Mouse (Mus musculus): ENCODE data around the gene P2rx2. TPM values are rescaled to one million over a fixed set of nuclear protein-coding genes. Genes with fewer than 3 reads are reported as not detected.
A peak's percentile ranks its signal among the peaks of the same experiment; 100 is the strongest.

P2rx2 gene
- total RNA-seq (2014; rRNA removed; ENCODE audit: low replicate concordance), result not detected in 2 replicates
- not detected in 2 replicates for polyA plus RNA-seq (2015; fragmentation: Nextera tagmentation; extraction: Ambion mirVana)

GRCm38 (mm10) chr5:110342648-110343284, at the start of gene P2rx2:
P2rx2 (minus strand) TSS chr5:110343212.
- TF ChIP-seq EP300 (IDR thresholded peaks at IDR 0.05; ENCODE audit: low read depth), result no peak
- TF ChIP-seq CTCF (IDR thresholded peaks at IDR 0.05; ENCODE audit: low read depth), result no peak
- ATAC-seq (ENCODE audit: insufficient read depth, low read depth) (peak; percentile 38; the same call in 1 of the 2 replicates), DNase-seq (ENCODE audit: low spot score) (no peak)
- Histone ChIP-seq H3K4me3 (ENCODE audit: low read depth, low read length) (peak within 1 kb of the TSS; percentile 37), H3K9ac (replicated peaks; ENCODE audit: low read depth, low read length) (peak within 1 kb of the TSS; percentile 11; the same call in 1 of the 2 replicates), H3K4me2 (ENCODE audit: low read depth, low read length) (peak within 1 kb of the TSS; percentile 67), H3K36me3 (replicated peaks; ENCODE audit: control insufficient read depth, insufficient read depth, low read length) (no peaks in the 10 kb centered on the region), H3K4me1 (ENCODE audit: control insufficient read depth, insufficient read depth) (peaks cover 10% of the 10 kb centered on the region; the same call in 1 of the 2 replicates), H3K9me3 (replicated peaks; ENCODE audit: control insufficient read depth, low read length) (no peaks in the 10 kb centered on the region), H3K27ac (ENCODE audit: low read depth) (no peak within 1 kb of the TSS), H3K27me3 (ENCODE audit: control insufficient read depth, insufficient read depth, low read length) (peaks cover 38% of the 10 kb centered on the region)
- WGBS, result 3% methylated on average over 43 of the region's 43 CpGs

GRCm38 (mm10) chr5:110392727-110393126, 49.7 kb upstream of the P2rx2 start:
- H3K27me3 ChIP-seq (ENCODE audit: control insufficient read depth, insufficient read depth, low read length), result no peaks in the 10 kb centered on the region
- no peak overlapping the region for H3K9ac ChIP-seq (replicated peaks; ENCODE audit: low read depth, low read length)
- ATAC-seq (ENCODE audit: insufficient read depth, low read depth), result no peak
- peaks cover 17% of the 10 kb centered on the region for H3K4me1 ChIP-seq (ENCODE audit: control insufficient read depth, insufficient read depth)
- 0 out of 2 replicates have a peak, but pooled peaks cover 2% of the 10 kb centered on the region for H3K36me3 ChIP-seq (replicated peaks; ENCODE audit: control insufficient read depth, insufficient read depth, low read length)
- TF ChIP-seq CTCF (IDR thresholded peaks at IDR 0.05; ENCODE audit: low read depth) (no peak), EP300 (IDR thresholded peaks at IDR 0.05; ENCODE audit: low read depth) (no peak)
- no peaks in the 10 kb centered on the region for H3K9me3 ChIP-seq (replicated peaks; ENCODE audit: control insufficient read depth, low read length)
- no peak overlapping the region for H3K27ac ChIP-seq (ENCODE audit: low read depth)
- no peak overlapping the region for H3K4me2 ChIP-seq (ENCODE audit: low read depth, low read length)
- WGBS, result 81% methylated on average over 5 of the region's 5 CpGs
- DNase-seq (ENCODE audit: low spot score), result no peak
- H3K4me3 ChIP-seq (ENCODE audit: low read depth, low read length), result no peak overlapping the region

- DNase-seq (ENCODE audit: low spot score), result no peak
- TF ChIP-seq CTCF (IDR thresholded peaks at IDR 0.05; ENCODE audit: low read depth), result no peak
- TF ChIP-seq EP300 (IDR thresholded peaks at IDR 0.05; ENCODE audit: low read depth), result no peak
- Histone ChIP-seq H3K9ac (replicated peaks; ENCODE audit: low read depth, low read length) (no peak overlapping the region), H3K4me1 (ENCODE audit: control insufficient read depth, insufficient read depth) (peaks cover 24% of the 10 kb centered on the region), H3K4me2 (ENCODE audit: low read depth, low read length) (no peak overlapping the region), H3K9me3 (replicated peaks; ENCODE audit: control insufficient read depth, low read length) (no peaks in the 10 kb centered on the region), H3K27ac (ENCODE audit: low read depth) (0 out of 2 replicates have a peak overlapping the region, but pooled peaks have one; percentile 46), H3K27me3 (ENCODE audit: control insufficient read depth, insufficient read depth, low read length) (no peaks in the 10 kb centered on the region), H3K4me3 (ENCODE audit: low read depth, low read length) (no peak overlapping the region), H3K36me3 (replicated peaks; ENCODE audit: control insufficient read depth, insufficient read depth, low read length) (0 out of 2 replicates have a peak, but pooled peaks cover 2% of the 10 kb centered on the region)
- no peak for ATAC-seq (ENCODE audit: insufficient read depth, low read depth)
- WGBS, result 69% methylated on average over 4 of the region's 4 CpGs
Measured at GRCm38 (mm10) chr5:110390631-110391030, 47.6 kb upstream of the P2rx2 start.

GRCm38 (mm10) chr5:110387332-110387731, 44.3 kb upstream of the P2rx2 start:
- Histone ChIP-seq H3K9ac (replicated peaks; ENCODE audit: low read depth, low read length) (peak overlapping the region; percentile 43), H3K27ac (ENCODE audit: low read depth) (no peak overlapping the region), H3K4me3 (ENCODE audit: low read depth, low read length) (peak overlapping the region; percentile 56), H3K9me3 (replicated peaks; ENCODE audit: control insufficient read depth, low read length) (no peaks in the 10 kb centered on the region), H3K36me3 (replicated peaks; ENCODE audit: control insufficient read depth, insufficient read depth, low read length) (no peaks in the 10 kb centered on the region), H3K4me2 (ENCODE audit: low read depth, low read length) (peak overlapping the region; percentile 71), H3K27me3 (ENCODE audit: control insufficient read depth, insufficient read depth, low read length) (no peaks in the 10 kb centered on the region), H3K4me1 (ENCODE audit: control insufficient read depth, insufficient read depth) (peaks cover 24% of the 10 kb centered on the region)
- ATAC-seq (ENCODE audit: insufficient read depth, low read depth) (no peak), DNase-seq (ENCODE audit: low spot score) (no peak)
- 30% methylated on average over 8 of the region's 8 CpGs for WGBS
- TF ChIP-seq CTCF (IDR thresholded peaks at IDR 0.05; ENCODE audit: low read depth) (no peak), EP300 (IDR thresholded peaks at IDR 0.05; ENCODE audit: low read depth) (no peak)

- TF ChIP-seq EP300 (IDR thresholded peaks at IDR 0.05; ENCODE audit: low read depth) (no peak), CTCF (IDR thresholded peaks at IDR 0.05; ENCODE audit: low read depth) (no peak)
- Histone ChIP-seq H3K4me1 (ENCODE audit: control insufficient read depth, insufficient read depth) (peaks cover 24% of the 10 kb centered on the region), H3K4me2 (ENCODE audit: low read depth, low read length) (peak overlapping the region; percentile 71), H3K36me3 (replicated peaks; ENCODE audit: control insufficient read depth, insufficient read depth, low read length) (no peaks in the 10 kb centered on the region), H3K27me3 (ENCODE audit: control insufficient read depth, insufficient read depth, low read length) (no peaks in the 10 kb centered on the region), H3K27ac (ENCODE audit: low read depth) (no peak overlapping the region), H3K9ac (replicated peaks; ENCODE audit: low read depth, low read length) (peak overlapping the region; percentile 43), H3K9me3 (replicated peaks; ENCODE audit: control insufficient read depth, low read length) (no peaks in the 10 kb centered on the region), H3K4me3 (ENCODE audit: low read depth, low read length) (peak overlapping the region; percentile 56)
- ATAC-seq (ENCODE audit: insufficient read depth, low read depth), result peak; percentile 85
- 2% methylated on average over 90 of the region's 90 CpGs for WGBS
- DNase-seq (ENCODE audit: low spot score), result peak; percentile 68
Measured at GRCm38 (mm10) chr5:110386371-110387330, 43.6 kb upstream of the P2rx2 start.
